Comparison of ENCODE assay signal across 23 mouse cellular contexts in genomic region chr8:128103380-128103779, GRCm38 (mm10).
DNase-seq lines count a peak whose midpoint lies in the region; ATAC-seq and TF ChIP-seq lines count a peak whose summit lies in the region.
"Had no signal": no experiment of that assay in that cellular context is flagged by ENCODE, and none has a peak within 500 bp of the region (broad histone marks: within the 10 kb centered on the region; RNA-seq: fewer than 3 reads in every experiment).

No protein-coding gene starts in this region.

- no peak overlapping the region for H3K27ac ChIP-seq in CH12.LX (ENCODE audit: insufficient read depth, low read depth)
- H3K27ac ChIP-seq in stomach, postnatal 0 days (replicated peaks) = no peak overlapping the region
- H3K27ac ChIP-seq: forebrain, embryonic 10.5 days; forebrain, embryonic 13.5 days; hindbrain, embryonic 12.5 days; hindbrain, embryonic 15.5 days had no signal

- in situ Hi-C loops in CH12.LX (cut with MboI; ENCODE audit: low pct_ligation_motif_present, low pct_unique_long_range_greater_than_20kb, low sequenced_read_pairs) = no loop called here

- no peaks in the 10 kb centered on the region for H3K36me3 ChIP-seq in CH12.LX (replicated peaks in 1 of 2; ENCODE audit: control insufficient read depth in 1 of 2, insufficient read depth in 1 of 2, low read length in 1 of 2)
- H3K36me3 ChIP-seq in stomach, postnatal 0 days (ENCODE audit: control insufficient read depth, insufficient read depth, low read length) = no peaks in the 10 kb centered on the region
- H3K36me3 ChIP-seq: forebrain, embryonic 10.5 days; hindbrain, embryonic 12.5 days; hindbrain, embryonic 15.5 days had no signal

- no peak for DNase-seq in CH12.LX (ENCODE audit: extremely low read depth)
- DNase-seq in stomach, postnatal 0 days (ENCODE audit: low spot score) = no peak
- DNase-seq in embryo, embryonic 10 days (ENCODE audit: low spot score) = no peak
- DNase-seq in thymus, postnatal 36 days = no peak
- DNase-seq in layer of hippocampus, adult 11-12 months (ENCODE audit: low spot score) = no peak
- DNase-seq: adrenal gland, postnatal 10 days; adrenal gland, postnatal 36 days; cerebellum, adult 2 months; cerebellum, adult 9-11 months; cerebellum, postnatal 25 days; gastrocnemius, postnatal 10 days; gastrocnemius, postnatal 36 days; heart, adult 11 months had no signal

- H3K4me2 ChIP-seq in CH12.LX (ENCODE audit: insufficient read depth, low read depth, poor library complexity, severe bottlenecking) = no peak overlapping the region
- H3K4me2 ChIP-seq in stomach, postnatal 0 days (replicated peaks; ENCODE audit: low read depth) = no peak overlapping the region
- H3K4me2 ChIP-seq: forebrain, embryonic 13.5 days; heart, embryonic 11.5 days; hindbrain, embryonic 12.5 days; hindbrain, embryonic 15.5 days had no signal

- TF ChIP-seq EP300 in CH12.LX (IDR thresholded peaks at IDR 0.05; ENCODE audit: low read length) = peak; percentile 81
- TF ChIP-seq EP300 in stomach, postnatal 0 days (optimal IDR thresholded peaks at IDR 0.05) = no peak

- no peak overlapping the region for H3K4me3 ChIP-seq in CH12.LX (replicated peaks in 1 of 3; ENCODE audit: low read depth in 2 of 3, low read length in 2 of 3, poor library complexity in 1 of 3)
- H3K4me3 ChIP-seq in stomach, postnatal 0 days (ENCODE audit: low read depth, low read length) = no peak overlapping the region
- H3K4me3 ChIP-seq: forebrain, embryonic 10.5 days; forebrain, embryonic 13.5 days; hindbrain, embryonic 12.5 days; hindbrain, embryonic 15.5 days had no signal

- no peak overlapping the region for H3K9ac ChIP-seq in CH12.LX (ENCODE audit: insufficient read depth, low read depth)
- H3K9ac ChIP-seq in stomach, postnatal 0 days (ENCODE audit: low read length) = no peak overlapping the region
- H3K9ac ChIP-seq: forebrain, embryonic 13.5 days; hindbrain, embryonic 12.5 days; hindbrain, embryonic 15.5 days had no signal

- H3K27me3 ChIP-seq in CH12.LX (replicated peaks) = no peaks in the 10 kb centered on the region
- H3K27me3 ChIP-seq in stomach, postnatal 0 days (ENCODE audit: control insufficient read depth, insufficient read depth, low read length) = no peaks in the 10 kb centered on the region
- H3K27me3 ChIP-seq: forebrain, embryonic 13.5 days; hindbrain, embryonic 12.5 days; hindbrain, embryonic 15.5 days; Patski had no signal

- no peak for TF ChIP-seq POLR2A in CH12.LX (IDR thresholded peaks at IDR 0.05; ENCODE audit: low read depth, low read length)

- peak; percentile 77 for ATAC-seq in granulocyte monocyte progenitor cell, adult 5-6 weeks (replicated peaks; ENCODE audit: poor library complexity, severe bottlenecking)
- ATAC-seq in monocyte, adult 5-6 weeks (replicated peaks; ENCODE audit: insufficient number of reproducible peaks, low FRiP score, low TSS enrichment, poor library complexity, severe bottlenecking) = 0 out of 2 replicates have a peak, but pooled peaks have one; percentile 43
- ATAC-seq in stomach, postnatal 0 days (ENCODE audit: low FRiP score, low TSS enrichment) = no peak
- ATAC-seq: CD4-positive, CD25-positive, alpha-beta regulatory T cell, adult 4 months; forebrain, embryonic 13.5 days; forebrain, embryonic 16.5 days; Patski had no signal

- 83% methylated on average over 1 of the region's 1 CpGs for WGBS in stomach, postnatal 0 days

- H3K4me1 ChIP-seq in CH12.LX (ENCODE audit: control insufficient read depth in 1 of 2, insufficient read depth in 2 of 2) = peaks cover 0 to 27% of the 10 kb centered on the region in 2 experiments; a peak in 2 of 4 replicates
- no peaks in the 10 kb centered on the region for H3K4me1 ChIP-seq in stomach, postnatal 0 days (replicated peaks; ENCODE audit: control insufficient read depth, insufficient read depth)
- H3K4me1 ChIP-seq: forebrain, embryonic 10.5 days; forebrain, embryonic 13.5 days; hindbrain, embryonic 12.5 days; hindbrain, embryonic 15.5 days had no signal

- no peak for TF ChIP-seq RAD21 in CH12.LX (IDR thresholded peaks at IDR 0.05; ENCODE audit: low read depth, low read length)

- dilution Hi-C loops in CH12.LX (cut with MboI; ENCODE audit: extremely low pct_ligation_motif_present, extremely low pct_unique_long_range_greater_than_20kb, low sequenced_read_pairs) = no loop called here

- no peak for TF ChIP-seq CTCF in CH12.LX (conservative IDR thresholded peaks at IDR 0.05 in 1 of 2, IDR thresholded peaks at IDR 0.05 in 1 of 2; ENCODE audit: low read depth in 2 of 2, low read length in 2 of 2)
- TF ChIP-seq CTCF in stomach, postnatal 0 days (IDR thresholded peaks at IDR 0.05; ENCODE audit: low read depth) = no peak

- peaks cover 6% of the 10 kb centered on the region for H3K9me3 ChIP-seq in CH12.LX (replicated peaks; ENCODE audit: low read length)
- no peaks in the 10 kb centered on the region for H3K9me3 ChIP-seq in stomach, postnatal 0 days (ENCODE audit: control insufficient read depth, low read length)
- H3K9me3 ChIP-seq: forebrain, embryonic 10.5 days; forebrain, embryonic 13.5 days; hindbrain, embryonic 12.5 days; hindbrain, embryonic 15.5 days had no signal

- no peaks in the 10 kb centered on the region for H3K79me2 ChIP-seq in CH12.LX (replicated peaks; ENCODE audit: control insufficient read depth, extremely low read depth, insufficient read depth, poor library complexity, severe bottlenecking)

TF ChIP-seq in CH12.LX, 34 proteins besides CTCF, POLR2A, EP300 and RAD21:
- no peak for TF ChIP-seq ELF1 (IDR thresholded peaks at IDR 0.05; ENCODE audit: low read depth, low read length)
- 0 out of 2 replicates have a peak, but pooled peaks have one; percentile 77 for TF ChIP-seq E2F4 (IDR thresholded peaks at IDR 0.05; ENCODE audit: insufficient replicate concordance, low read depth, low read length)
- TF ChIP-seq IRF4 (IDR thresholded peaks at IDR 0.05; ENCODE audit: low read depth, low read length) = peak; percentile 32; the same call in 1 of the 2 replicates
TF ChIP-seq in CH12.LX: peak in this region for 2.
